Mouse (Mus musculus): ENCODE results near the gene Sf1.

GRCm38 (mm10) chr19:6342276-6342933, 21.1 kb upstream of the Sf1 start:
- no peak for TF ChIP-seq TAL1 (IDR thresholded peaks at IDR 0.05; ENCODE audit: low read length)
- TF ChIP-seq GATA1 (IDR thresholded peaks at IDR 0.05; ENCODE audit: low read length), result no peak
